Mouse (Mus musculus) myocyte (in vitro differentiated cells): ENCODE measurements around the gene Tbc1d9b. TPM values are rescaled to one million over a fixed set of nuclear protein-coding genes. Genes with fewer than 3 reads are reported as not detected.

Experiments
- H3K27me3 ChIP-seq: one replicate; pipeline ENCODE4 v1.6.1; 2011; ENCODE audit not compliant: control insufficient read depth, insufficient read depth, insufficient read length
- H3K36me3 ChIP-seq: one replicate; pipeline ENCODE4 v1.6.1; 2011; ENCODE audit not compliant: control insufficient read depth, insufficient read depth
- H3K4me2 ChIP-seq: one replicate; pipeline ENCODE4 v1.6.1; 2011; ENCODE audit warnings: low read depth, control low read depth
- H3K4me3 ChIP-seq: one replicate; pipeline ENCODE4 v1.5.1; 2011; ENCODE audit warnings: mild to moderate bottlenecking, control low read depth, moderate library complexity
- H3K79me2 ChIP-seq: one replicate; pipeline ENCODE4 v1.6.1; 2011; ENCODE audit not compliant: control insufficient read depth, insufficient read depth
- H3ac ChIP-seq: one replicate; pipeline ENCODE4 v1.6.1; 2011; ENCODE audit not compliant: control insufficient read depth, insufficient read length
- CEBPB ChIP-seq: IDR thresholded peaks from 2 replicates; pipeline ENCODE4 v1.6.1; 2011; ENCODE audit warnings: mild to moderate bottlenecking, moderate library complexity; ENCODE audit not compliant: poor library complexity, insufficient read depth, severe bottlenecking
- E2F4 ChIP-seq: IDR thresholded peaks from one replicate; pipeline ENCODE4 v1.6.1; 2011; ENCODE audit warnings: mild to moderate bottlenecking, control low read depth, moderate library complexity; ENCODE audit not compliant: insufficient read depth
- MAX ChIP-seq: IDR thresholded peaks from one replicate; pipeline ENCODE4 v1.6.1; 2011; ENCODE audit warnings: low read depth, mild to moderate bottlenecking, control low read depth
- MYOD1 ChIP-seq, 3 experiments: IDR thresholded peaks; one replicate each; pipeline ENCODE4 v1.6.1; 2011; ENCODE audit warnings: control low read depth in 2 of 3, low read depth in 2 of 3, mild to moderate bottlenecking in 2 of 3, moderate library complexity in 1 of 3; ENCODE audit not compliant: insufficient read length in 2 of 3, control insufficient read depth in 1 of 3
- MYOG ChIP-seq, 3 experiments: IDR thresholded peaks; one replicate each; pipeline ENCODE4 v1.6.1; 2011; ENCODE audit warnings: control low read depth in 2 of 3, low read depth in 2 of 3, mild to moderate bottlenecking in 2 of 3; ENCODE audit not compliant: insufficient read length in 2 of 3, control insufficient read depth in 1 of 3, insufficient read depth in 1 of 3
- POLR2A ChIP-seq: IDR thresholded peaks from one replicate; pipeline ENCODE4 v1.6.1; 2011; ENCODE audit warnings: low read depth, mild to moderate bottlenecking, control low read depth, moderate library complexity; ENCODE audit not compliant: insufficient read length
- POLR2AphosphoS2 ChIP-seq: IDR thresholded peaks from one replicate; pipeline ENCODE4 v1.6.1; 2011; ENCODE audit warnings: low read depth, control low read depth; ENCODE audit not compliant: insufficient read length
- REST ChIP-seq: IDR thresholded peaks from one replicate; pipeline ENCODE4 v1.6.1; 2011; ENCODE audit warnings: mild to moderate bottlenecking, control low read depth, moderate library complexity; ENCODE audit not compliant: insufficient read depth, insufficient read length
- SRF ChIP-seq: IDR thresholded peaks from one replicate; pipeline ENCODE4 v1.6.1; 2011; ENCODE audit warnings: low read depth; ENCODE audit not compliant: control insufficient read depth, insufficient read length
- TCF12 ChIP-seq: IDR thresholded peaks from one replicate; pipeline ENCODE4 v1.6.1; 2011; ENCODE audit warnings: mild to moderate bottlenecking, control low read depth; ENCODE audit not compliant: poor library complexity, insufficient read depth, severe bottlenecking
- TCF3 ChIP-seq: IDR thresholded peaks from one replicate; pipeline ENCODE4 v1.6.1; 2011; ENCODE audit warnings: low read depth, control low read depth; ENCODE audit not compliant: insufficient read length
- USF1 ChIP-seq: IDR thresholded peaks from one replicate; pipeline ENCODE4 v1.6.1; 2011; ENCODE audit warnings: low read depth, mild to moderate bottlenecking, control low read depth, moderate library complexity
- polyA plus RNA-seq: library from polyadenylated mRNA; unstranded; fragments of >200 nt; fragmentation: generic; extraction: Trizol; gene quantifications from one replicate; pipeline ENCODE4 v1.2.1, GENCODE M21; 2012; ENCODE audit warnings: missing spikeins

The Tbc1d9b gene
- polyA plus RNA-seq, 1 experiment: 36.6 TPM

- Histone ChIP-seq H3K4me2 (peak overlapping the region; percentile 98), H3K27me3 (no peaks in the 10 kb centered on the region), H3ac (no peak overlapping the region), H3K36me3 (peaks cover 62% of the 10 kb centered on the region), H3K79me2 (peaks cover 60% of the 10 kb centered on the region), H3K4me3 (peak overlapping the region; percentile 86)
- TF ChIP-seq MYOD1 (IDR thresholded peaks at IDR 0.05; ENCODE audit: control insufficient read depth in 1 of 3, insufficient read length in 2 of 3, low read depth in 2 of 3) (no peak), POLR2AphosphoS2 (peak; percentile 77), POLR2A (peak; percentile 61), CEBPB (no peak), MAX (no peak), E2F4 (no peak)
Measured at GRCm38 (mm10) chr11:50207344-50207743, 76.1 kb downstream of the Tbc1d9b start.

GRCm38 (mm10) chr11:50208039-50208438 lies 76.8 kb downstream of the Tbc1d9b start:
- H3K4me2 ChIP-seq: peak overlapping the region; percentile 98
- H3K27me3 ChIP-seq: no peaks in the 10 kb centered on the region
- peak overlapping the region; percentile 86 for H3K4me3 ChIP-seq
- TF ChIP-seq USF1: no peak
- TF ChIP-seq POLR2AphosphoS2: peak; percentile 78
- peaks cover 55% of the 10 kb centered on the region for H3K36me3 ChIP-seq
- no peak overlapping the region for H3ac ChIP-seq
- H3K79me2 ChIP-seq: peaks cover 60% of the 10 kb centered on the region

- Histone ChIP-seq H3K4me3 (peak overlapping the region; percentile 86), H3K79me2 (peaks cover 53% of the 10 kb centered on the region), H3K4me2 (peak overlapping the region; percentile 98), H3K36me3 (peaks cover 35% of the 10 kb centered on the region), H3ac (peak overlapping the region; percentile 29), H3K27me3 (no peaks in the 10 kb centered on the region)
- TF ChIP-seq REST (no peak), POLR2AphosphoS2 (peak; percentile 58)
Measured at GRCm38 (mm10) chr11:50210101-50210504, 78.9 kb downstream of the Tbc1d9b start.

GRCm38 (mm10) chr11:50210505-50211151 lies 79.4 kb downstream of the Tbc1d9b start, which contains the start of the genes Sqstm1 and Mgat4b:
TSS of gene Sqstm1 (minus strand) at chr11:50210827.
TSS of gene Mgat4b (plus strand) at chr11:50210890.
- peak in 2 of 3 experiments; percentile 66 to 81 for TF ChIP-seq MYOD1 (IDR thresholded peaks at IDR 0.05; ENCODE audit: control insufficient read depth in 1 of 3, insufficient read length in 2 of 3, low read depth in 2 of 3)
- peak; percentile 33 to 84 (median 65) for TF ChIP-seq MYOG (IDR thresholded peaks at IDR 0.05; ENCODE audit: control insufficient read depth in 1 of 3, insufficient read depth in 1 of 3, insufficient read length in 2 of 3, low read depth in 2 of 3)
- peak; percentile 97 for TF ChIP-seq POLR2AphosphoS2
- no peak for TF ChIP-seq REST
- TF ChIP-seq CEBPB: no peak
- TF ChIP-seq USF1: no peak
- no peak for TF ChIP-seq TCF3
- no peak for TF ChIP-seq SRF
- no peak for TF ChIP-seq TCF12
- no peak for TF ChIP-seq MAX
- TF ChIP-seq E2F4: no peak
- TF ChIP-seq POLR2A: peak; percentile 91

GRCm38 (mm10) chr11:50211322-50212059 lies 80.3 kb downstream of the Tbc1d9b start:
- Histone ChIP-seq H3K79me2 (peaks cover 40% of the 10 kb centered on the region), H3K4me3 (peak overlapping the region; percentile 86)

More at GRCm38 (mm10) chr11:50210505-50211151, 79.4 kb downstream of the Tbc1d9b start, which contains the start of the genes Sqstm1 and Mgat4b:
- Histone ChIP-seq H3K27me3 (no peaks in the 10 kb centered on the region), H3K4me2 (peak within 1 kb of the TSS; percentile 98), H3K36me3 (peaks cover 30% of the 10 kb centered on the region), H3ac (peak within 1 kb of the TSS; percentile 29), H3K79me2 (peaks cover 49% of the 10 kb centered on the region), H3K4me3 (peak within 1 kb of the TSS; percentile 86)

More at GRCm38 (mm10) chr11:50211322-50212059, 80.3 kb downstream of the Tbc1d9b start:
- TF ChIP-seq SRF (no peak), CEBPB (no peak), POLR2AphosphoS2 (no peak), USF1 (no peak), TCF3 (no peak), REST (no peak)
- H3ac ChIP-seq: peak overlapping the region; percentile 29
- peak overlapping the region; percentile 80 for H3K4me2 ChIP-seq
- H3K27me3 ChIP-seq: no peaks in the 10 kb centered on the region
- H3K36me3 ChIP-seq: peaks cover 22% of the 10 kb centered on the region
